Mouse (Mus musculus) lung, adult 2 months (tissue): Measurements from ENCODE around the gene Crygd.

ENCODE experiments used
- CTCF ChIP-seq: fragments of 200-500 bp; IDR thresholded peaks from 2 replicates; pipeline ENCODE4 v1.5.1; 2011; ENCODE audit warnings: mild to moderate bottlenecking, low read length, control low read depth; ENCODE audit not compliant: insufficient read depth
- POLR2A ChIP-seq: fragments of 200-500 bp; IDR thresholded peaks from 2 replicates; pipeline ENCODE4 v1.6.1; 2011; ENCODE audit warnings: low read depth, mild to moderate bottlenecking, control low read depth, low read length, borderline replicate concordance; ENCODE audit errors: extremely low read depth

- TF ChIP-seq CTCF (no peak), POLR2A (no peak)
Observed at GRCm38 (mm10) chr1:65048781-65049180, 14.5 kb downstream of the Crygd start.
